Mouse (Mus musculus) heart, embryonic 14.5 days (tissue): ENCODE measurements at regions not wholly inside any gene's neighbourhood (a gene's known extent, or its start where the extent isn't known, plus 50 kb on each side); places are given as distances from the start of the nearest gene placed in this dataset.

Source experiments
- ATAC-seq: fragments of 200-750 bp; cut with Nextera tagmentation; 2 replicates; pipeline ENCODE4 v1.8.0; 2017; ENCODE audit warnings: low read depth, moderate TSS enrichment; ENCODE audit not compliant: insufficient number of reproducible peaks, insufficient read depth, low FRiP score
- H3K27ac ChIP-seq, 2 experiments: fragments of 200-500 bp in 1 of 2; fragments of 300-500 bp in 1 of 2; sonication (generic) in 1 of 2; replicated peaks in 1 of 2; 2 replicates each; pipeline ENCODE4 v1.5.1; 2012 to 2014; ENCODE audit warnings: low read depth in 2 of 2, low read length in 2 of 2, control low read depth in 1 of 2, mild to moderate bottlenecking in 1 of 2, mixed read lengths in 1 of 2; ENCODE audit not compliant: control insufficient read depth in 1 of 2, insufficient read depth in 1 of 2
- H3K27me3 ChIP-seq: fragments of 300-500 bp; sonication (generic); 2 replicates; pipeline ENCODE4 v1.6.1; 2014; ENCODE audit warnings: mild to moderate bottlenecking, low read length, control low read depth; ENCODE audit not compliant: control insufficient read depth, insufficient read depth
- H3K36me3 ChIP-seq: fragments of 300-500 bp; sonication (generic); 2 replicates; pipeline ENCODE4 v1.6.1; 2014; ENCODE audit warnings: mild to moderate bottlenecking, control low read depth, low read length, mixed read lengths; ENCODE audit not compliant: control insufficient read depth, insufficient read depth
- H3K4me1 ChIP-seq, 2 experiments: fragments of 200-500 bp in 1 of 2; fragments of 300-500 bp in 1 of 2; sonication (generic) in 1 of 2; 2 replicates each; pipeline ENCODE4 v1.6.1; 2012 to 2014; ENCODE audit warnings: low read length in 2 of 2, control low read depth in 1 of 2, mixed read lengths in 1 of 2; ENCODE audit not compliant: control insufficient read depth in 2 of 2, insufficient read depth in 2 of 2
- H3K4me2 ChIP-seq: fragments of 300-500 bp; sonication (generic); 2 replicates; pipeline ENCODE4 v1.6.1; 2014; ENCODE audit warnings: mild to moderate bottlenecking, low read length
- H3K4me3 ChIP-seq, 2 experiments: fragments of 200-500 bp in 1 of 2; fragments of 300-500 bp in 1 of 2; sonication (generic) in 1 of 2; 2 replicates each; pipeline ENCODE4 v1.5.1; 2012 to 2014; ENCODE audit warnings: low read length in 2 of 2, mild to moderate bottlenecking in 2 of 2, control low read depth in 1 of 2, low read depth in 1 of 2, moderate library complexity in 1 of 2; ENCODE audit not compliant: control insufficient read depth in 1 of 2, insufficient read depth in 1 of 2
- H3K9ac ChIP-seq: fragments of 300-500 bp; sonication (generic); 2 replicates; pipeline ENCODE4 v1.6.1; 2014; ENCODE audit warnings: mild to moderate bottlenecking, low read length
- H3K9me3 ChIP-seq: fragments of 300-500 bp; sonication (generic); 2 replicates; pipeline ENCODE4 v1.6.1; 2016; ENCODE audit warnings: low read length, control low read depth; ENCODE audit not compliant: control insufficient read depth
- WGBS: fragments of 180-500 bp; shearing (Covaris S2); extraction: QIAGEN DNeasy Blood & Tissue Kit; methylation state at CpG from one replicate; pipeline ENCODE4 v1.1.7; 2014; 5-methylcytosine and 5-hydroxymethylcytosine counted together

GRCm38 (mm10) chrX:10896193-10896955 lies 181.6 kb downstream of the Mid1ip1 start:
- no peak for ATAC-seq
- H3K36me3 ChIP-seq = no peaks in the 10 kb centered on the region
- H3K9me3 ChIP-seq = no peaks in the 10 kb centered on the region
- no peak overlapping the region for H3K9ac ChIP-seq
- H3K27ac ChIP-seq = no peak overlapping the region
- 76% methylated on average over 5 of the region's 5 CpGs for WGBS
- no peak overlapping the region for H3K4me2 ChIP-seq
- H3K4me3 ChIP-seq = no peak overlapping the region
- H3K4me1 ChIP-seq = no peaks in the 10 kb centered on the region
- H3K27me3 ChIP-seq = no peaks in the 10 kb centered on the region

GRCm38 (mm10) chrX:10902686-10903085 lies 187.9 kb downstream of the Mid1ip1 start:
- H3K4me3 ChIP-seq = no peak overlapping the region
- H3K27ac ChIP-seq = no peak overlapping the region
- no peak for ATAC-seq
- H3K4me1 ChIP-seq = no peaks in the 10 kb centered on the region
- H3K9ac ChIP-seq = no peak overlapping the region
- H3K4me2 ChIP-seq = no peak overlapping the region
- H3K36me3 ChIP-seq = no peaks in the 10 kb centered on the region
- no peaks in the 10 kb centered on the region for H3K27me3 ChIP-seq
- WGBS = 83% methylated on average over 4 of the region's 4 CpGs
- H3K9me3 ChIP-seq = no peaks in the 10 kb centered on the region

- no peaks in the 10 kb centered on the region for H3K9me3 ChIP-seq
- WGBS = 71% methylated on average over 6 of the region's 6 CpGs
- no peak overlapping the region for H3K27ac ChIP-seq
- H3K27me3 ChIP-seq = no peaks in the 10 kb centered on the region
- no peaks in the 10 kb centered on the region for H3K4me1 ChIP-seq
- ATAC-seq = no peak
- no peak overlapping the region for H3K4me3 ChIP-seq
- H3K9ac ChIP-seq = no peak overlapping the region
- no peaks in the 10 kb centered on the region for H3K36me3 ChIP-seq
- H3K4me2 ChIP-seq = no peak overlapping the region
Measured at GRCm38 (mm10) chrX:10904072-10904471, 189.3 kb downstream of the Mid1ip1 start.

- Histone ChIP-seq H3K9me3 (no peaks in the 10 kb centered on the region), H3K27me3 (no peaks in the 10 kb centered on the region), H3K4me3 (no peak overlapping the region), H3K9ac (no peak overlapping the region), H3K27ac (no peak overlapping the region), H3K4me1 (no peaks in the 10 kb centered on the region), H3K36me3 (no peaks in the 10 kb centered on the region), H3K4me2 (no peak overlapping the region)
- 53% methylated on average over 3 of the region's 3 CpGs for WGBS
- no peak for ATAC-seq
Measured at GRCm38 (mm10) chrX:10904889-10905288, 190.1 kb downstream of the Mid1ip1 start.

- no peak overlapping the region for H3K9ac ChIP-seq
- H3K27me3 ChIP-seq = no peaks in the 10 kb centered on the region
- no peaks in the 10 kb centered on the region for H3K36me3 ChIP-seq
- H3K4me1 ChIP-seq = no peaks in the 10 kb centered on the region
- ATAC-seq = no peak
- H3K27ac ChIP-seq = no peak overlapping the region
- no peaks in the 10 kb centered on the region for H3K9me3 ChIP-seq
- H3K4me3 ChIP-seq = no peak overlapping the region
- H3K4me2 ChIP-seq = no peak overlapping the region
- WGBS = 83% methylated on average over 14 of the region's 14 CpGs
Measured at GRCm38 (mm10) chrX:10911127-10912061, 196.6 kb downstream of the Mid1ip1 start.
